Mouse (Mus musculus): ENCODE data around the gene Gabrb1. TPM values are rescaled to one million over a fixed set of nuclear protein-coding genes. Genes with fewer than 3 reads are reported as not detected.
"Not testable (repeated sequence)": the region's sequence is repeated elsewhere in the genome, so short reads cannot be mapped to it uniquely, and the experiment has no call there.

Gabrb1 gene
- polyA plus RNA-seq, 1 experiment from 2014 or later, result 24.8 TPM

GRCm38 (mm10) chr5:72122414-72123037 lies 464.6 kb downstream of the Gabrb1 start:
- Histone ChIP-seq H3K4me2 (ENCODE audit: low read length) (no peak overlapping the region), H3K36me3 (ENCODE audit: control insufficient read depth, insufficient read depth) (no peaks in the 10 kb centered on the region), H3K27ac (ENCODE audit: low read length) (no peak overlapping the region), H3K4me1 (replicated peaks; ENCODE audit: control insufficient read depth, insufficient read depth, low read length) (no peaks in the 10 kb centered on the region), H3K4me3 (replicated peaks; ENCODE audit: low read length) (no peak overlapping the region), H3K27me3 (replicated peaks; ENCODE audit: control insufficient read depth, insufficient read depth, low read length) (no peaks in the 10 kb centered on the region), H3K9me3 (ENCODE audit: control insufficient read depth, low read length) (no peaks in the 10 kb centered on the region), H3K9ac (replicated peaks; ENCODE audit: low read depth, low read length) (no peak overlapping the region)
- WGBS, result 93% methylated on average over 6 of the region's 6 CpGs
- ATAC-seq, result no peak

GRCm38 (mm10) chr5:72126681-72127080 lies 468.8 kb downstream of the Gabrb1 start:
- no peaks in the 10 kb centered on the region for H3K9me3 ChIP-seq (ENCODE audit: control insufficient read depth, low read length)
- WGBS, result 88% methylated on average over 4 of the region's 4 CpGs
- no peak overlapping the region for H3K9ac ChIP-seq (replicated peaks; ENCODE audit: low read depth, low read length)
- H3K4me1 ChIP-seq (replicated peaks; ENCODE audit: control insufficient read depth, insufficient read depth, low read length), result no peaks in the 10 kb centered on the region
- H3K4me3 ChIP-seq (replicated peaks; ENCODE audit: low read length), result no peak overlapping the region
- no peaks in the 10 kb centered on the region for H3K27me3 ChIP-seq (replicated peaks; ENCODE audit: control insufficient read depth, insufficient read depth, low read length)
- no peak overlapping the region for H3K27ac ChIP-seq (ENCODE audit: low read length)
- H3K4me2 ChIP-seq (ENCODE audit: low read length), result no peak overlapping the region
- H3K36me3 ChIP-seq (ENCODE audit: control insufficient read depth, insufficient read depth), result no peaks in the 10 kb centered on the region
- no peak for ATAC-seq

GRCm38 (mm10) chr5:72133906-72134305 lies 476.0 kb downstream of the Gabrb1 start:
- H3K9ac ChIP-seq (replicated peaks; ENCODE audit: low read depth, low read length), result no peak overlapping the region
- no peaks in the 10 kb centered on the region for H3K9me3 ChIP-seq (ENCODE audit: control insufficient read depth, low read length)
- H3K27me3 ChIP-seq (replicated peaks; ENCODE audit: control insufficient read depth, insufficient read depth, low read length), result no peaks in the 10 kb centered on the region
- WGBS, result 72% methylated on average over 2 of the region's 2 CpGs
- H3K4me1 ChIP-seq (replicated peaks; ENCODE audit: control insufficient read depth, insufficient read depth, low read length), result no peaks in the 10 kb centered on the region
- H3K36me3 ChIP-seq (ENCODE audit: control insufficient read depth, insufficient read depth), result no peaks in the 10 kb centered on the region
- H3K27ac ChIP-seq (ENCODE audit: low read length), result no peak overlapping the region
- ATAC-seq, result no peak
- H3K4me3 ChIP-seq (replicated peaks; ENCODE audit: low read length), result no peak overlapping the region
- no peak overlapping the region for H3K4me2 ChIP-seq (ENCODE audit: low read length)

GRCm38 (mm10) chr5:72138256-72138655 lies 480.3 kb downstream of the Gabrb1 start:
- Histone ChIP-seq H3K4me3 (replicated peaks; ENCODE audit: low read length) (no peak overlapping the region), H3K4me1 (replicated peaks; ENCODE audit: control insufficient read depth, insufficient read depth, low read length) (no peaks in the 10 kb centered on the region), H3K27me3 (replicated peaks; ENCODE audit: control insufficient read depth, insufficient read depth, low read length) (no peaks in the 10 kb centered on the region), H3K36me3 (ENCODE audit: control insufficient read depth, insufficient read depth) (no peaks in the 10 kb centered on the region), H3K27ac (ENCODE audit: low read length) (no peak overlapping the region), H3K4me2 (ENCODE audit: low read length) (no peak overlapping the region), H3K9me3 (ENCODE audit: control insufficient read depth, low read length) (no peaks in the 10 kb centered on the region), H3K9ac (replicated peaks; ENCODE audit: low read depth, low read length) (no peak overlapping the region)
- no peak for ATAC-seq
- 79% methylated on average over 7 of the region's 7 CpGs for WGBS

GRCm38 (mm10) chr5:72139619-72140018 lies 481.7 kb downstream of the Gabrb1 start:
- no peaks in the 10 kb centered on the region for H3K36me3 ChIP-seq (ENCODE audit: control insufficient read depth, insufficient read depth)
- no peaks in the 10 kb centered on the region for H3K9me3 ChIP-seq (ENCODE audit: control insufficient read depth, low read length)
- 50% methylated on average over 1 of the region's 1 CpGs for WGBS
- no peaks in the 10 kb centered on the region for H3K4me1 ChIP-seq (replicated peaks; ENCODE audit: control insufficient read depth, insufficient read depth, low read length)
- H3K4me2 ChIP-seq (ENCODE audit: low read length), result no peak overlapping the region
- no peak overlapping the region for H3K9ac ChIP-seq (replicated peaks; ENCODE audit: low read depth, low read length)
- H3K27me3 ChIP-seq (replicated peaks; ENCODE audit: control insufficient read depth, insufficient read depth, low read length), result no peaks in the 10 kb centered on the region
- no peak overlapping the region for H3K27ac ChIP-seq (ENCODE audit: low read length)
- ATAC-seq, result peak; percentile 28; the same call in 1 of the 2 replicates
- H3K4me3 ChIP-seq (replicated peaks; ENCODE audit: low read length), result no peak overlapping the region

GRCm38 (mm10) chr5:72148679-72149078 lies 490.8 kb downstream of the Gabrb1 start:
- no peak overlapping the region for H3K4me3 ChIP-seq (replicated peaks; ENCODE audit: low read length)
- peak; percentile 55 for ATAC-seq
- no peak overlapping the region for H3K4me2 ChIP-seq (ENCODE audit: low read length)
- peaks cover 8% of the 10 kb centered on the region for H3K4me1 ChIP-seq (replicated peaks; ENCODE audit: control insufficient read depth, insufficient read depth, low read length)
- WGBS, result 28% methylated on average over 5 of the region's 5 CpGs
- no peaks in the 10 kb centered on the region for H3K36me3 ChIP-seq (ENCODE audit: control insufficient read depth, insufficient read depth)
- H3K27ac ChIP-seq (ENCODE audit: low read length), result no peak overlapping the region
- no peaks in the 10 kb centered on the region for H3K9me3 ChIP-seq (ENCODE audit: control insufficient read depth, low read length)
- H3K9ac ChIP-seq (replicated peaks; ENCODE audit: low read depth, low read length), result no peak overlapping the region
- no peaks in the 10 kb centered on the region for H3K27me3 ChIP-seq (replicated peaks; ENCODE audit: control insufficient read depth, insufficient read depth, low read length)

GRCm38 (mm10) chr5:72150870-72151269 lies 493.0 kb downstream of the Gabrb1 start:
- H3K4me3 ChIP-seq (replicated peaks; ENCODE audit: low read length), result no peak overlapping the region
- no peaks in the 10 kb centered on the region for H3K27me3 ChIP-seq (replicated peaks; ENCODE audit: control insufficient read depth, insufficient read depth, low read length)
- no peaks in the 10 kb centered on the region; the same call in 1 of the 2 replicates for H3K36me3 ChIP-seq (ENCODE audit: control insufficient read depth, insufficient read depth)
- no peak for ATAC-seq
- H3K27ac ChIP-seq (ENCODE audit: low read length), result no peak overlapping the region
- H3K9ac ChIP-seq (replicated peaks; ENCODE audit: low read depth, low read length), result no peak overlapping the region
- peaks cover 8% of the 10 kb centered on the region for H3K4me1 ChIP-seq (replicated peaks; ENCODE audit: control insufficient read depth, insufficient read depth, low read length)
- H3K4me2 ChIP-seq (ENCODE audit: low read length), result no peak overlapping the region
- H3K9me3 ChIP-seq (ENCODE audit: control insufficient read depth, low read length), result no peaks in the 10 kb centered on the region
- WGBS, result over 99% methylated on average over 5 of the region's 5 CpGs

GRCm38 (mm10) chr5:72155686-72156085 lies 497.8 kb downstream of the Gabrb1 start:
- not testable (repeated sequence) for H3K4me3 ChIP-seq (replicated peaks; ENCODE audit: low read length); ATAC-seq; H3K4me1 ChIP-seq (replicated peaks; ENCODE audit: control insufficient read depth, insufficient read depth, low read length); H3K9me3 ChIP-seq (ENCODE audit: control insufficient read depth, low read length); H3K27me3 ChIP-seq (replicated peaks; ENCODE audit: control insufficient read depth, insufficient read depth, low read length); H3K9ac ChIP-seq (replicated peaks; ENCODE audit: low read depth, low read length); H3K27ac ChIP-seq (ENCODE audit: low read length); H3K4me2 ChIP-seq (ENCODE audit: low read length)
- H3K36me3 ChIP-seq (ENCODE audit: control insufficient read depth, insufficient read depth), result peaks cover 19% of the 10 kb centered on the region
- WGBS, result 72% methylated on average over 3 of the region's 3 CpGs

GRCm38 (mm10) chr5:72156598-72156997 lies 498.7 kb downstream of the Gabrb1 start:
- H3K9me3 ChIP-seq (ENCODE audit: control insufficient read depth, low read length), result no peaks in the 10 kb centered on the region
- no peaks in the 10 kb centered on the region for H3K27me3 ChIP-seq (replicated peaks; ENCODE audit: control insufficient read depth, insufficient read depth, low read length)
- H3K36me3 ChIP-seq (ENCODE audit: control insufficient read depth, insufficient read depth), result peaks cover 23% of the 10 kb centered on the region
- H3K4me2 ChIP-seq (ENCODE audit: low read length), result no peak overlapping the region
- ATAC-seq, result no peak
- H3K9ac ChIP-seq (replicated peaks; ENCODE audit: low read depth, low read length), result no peak overlapping the region
- WGBS, result 98% methylated on average over 5 of the region's 5 CpGs
- no peak overlapping the region for H3K4me3 ChIP-seq (replicated peaks; ENCODE audit: low read length)
- no peaks in the 10 kb centered on the region for H3K4me1 ChIP-seq (replicated peaks; ENCODE audit: control insufficient read depth, insufficient read depth, low read length)
- no peak overlapping the region for H3K27ac ChIP-seq (ENCODE audit: low read length)

- H3K4me1 ChIP-seq (replicated peaks; ENCODE audit: control insufficient read depth, insufficient read depth, low read length), result no peaks in the 10 kb centered on the region
- no peaks in the 10 kb centered on the region for H3K9me3 ChIP-seq (ENCODE audit: control insufficient read depth, low read length)
- no peak overlapping the region for H3K4me2 ChIP-seq (ENCODE audit: low read length)
- peaks cover 25% of the 10 kb centered on the region for H3K36me3 ChIP-seq (ENCODE audit: control insufficient read depth, insufficient read depth)
- H3K9ac ChIP-seq (replicated peaks; ENCODE audit: low read depth, low read length), result no peak overlapping the region
- ATAC-seq, result no peak
- H3K4me3 ChIP-seq (replicated peaks; ENCODE audit: low read length), result no peak overlapping the region
- no peak overlapping the region for H3K27ac ChIP-seq (ENCODE audit: low read length)
- 94% methylated on average over 12 of the region's 12 CpGs for WGBS
- no peaks in the 10 kb centered on the region for H3K27me3 ChIP-seq (replicated peaks; ENCODE audit: control insufficient read depth, insufficient read depth, low read length)
Measured at GRCm38 (mm10) chr5:72158667-72159066, 500.8 kb downstream of the Gabrb1 start.
